Mouse (Mus musculus) heart, embryonic 16.5 days (tissue): ENCODE measurements around the gene Igfn1. TPM values are rescaled to one million over a fixed set of nuclear protein-coding genes. Genes with fewer than 3 reads are reported as not detected.

ENCODE experiments used
- ATAC-seq: fragments of 200-750 bp; cut with Nextera tagmentation; replicated peaks from 2 replicates; pipeline ENCODE4 v1.8.0; 2017; ENCODE audit warnings: moderate number of reproducible peaks; ENCODE audit not compliant: insufficient read depth, low FRiP score; ENCODE audit errors: extremely low read depth
- H3K27ac ChIP-seq: fragments of 300-500 bp; sonication (generic); 2 replicates; pipeline ENCODE4 v1.5.1; 2014; ENCODE audit warnings: mild to moderate bottlenecking, low read length, control low read depth, moderate library complexity
- H3K27me3 ChIP-seq: fragments of 300-500 bp; sonication (generic); 2 replicates; pipeline ENCODE4 v1.6.1; 2014; ENCODE audit warnings: low read length, mixed read lengths; ENCODE audit not compliant: control insufficient read depth, insufficient read depth
- H3K36me3 ChIP-seq: fragments of 300-500 bp; sonication (generic); 2 replicates; pipeline ENCODE4 v1.6.1; 2014; ENCODE audit not compliant: control insufficient read depth, insufficient read depth
- H3K4me1 ChIP-seq: fragments of 300-500 bp; sonication (generic); 2 replicates; pipeline ENCODE4 v1.6.1; 2014; ENCODE audit warnings: low read length, mixed read lengths; ENCODE audit not compliant: control insufficient read depth, insufficient read depth
- H3K4me2 ChIP-seq: fragments of 300-500 bp; sonication (generic); 2 replicates; pipeline ENCODE4 v1.6.1; 2014; ENCODE audit warnings: low read depth, mild to moderate bottlenecking, control low read depth, low read length
- H3K4me3 ChIP-seq: fragments of 300-500 bp; sonication (generic); 2 replicates; pipeline ENCODE4 v1.5.1; 2014; ENCODE audit warnings: mild to moderate bottlenecking, control low read depth, low read length
- H3K9ac ChIP-seq: fragments of 300-500 bp; sonication (generic); 2 replicates; pipeline ENCODE4 v1.6.1; 2014; ENCODE audit warnings: low read length, control low read depth
- H3K9me3 ChIP-seq: fragments of 300-500 bp; sonication (generic); replicated peaks from 2 replicates; pipeline ENCODE4 v1.6.1; 2016; ENCODE audit warnings: low read length; ENCODE audit not compliant: control insufficient read depth
- WGBS: fragments of 180-500 bp; shearing (Covaris S2); extraction: QIAGEN DNeasy Blood & Tissue Kit; methylation state at CpG from one replicate; pipeline ENCODE4 v1.1.7; 2014; 5-methylcytosine and 5-hydroxymethylcytosine counted together
- polyA plus RNA-seq: library from polyadenylated mRNA; unstranded; fragments of >200 nt; fragmentation: Nextera tagmentation; extraction: Ambion mirVana; gene quantifications from 2 replicates; pipeline ENCODE4 v1.2.1, GENCODE M21; 2015

Gene Igfn1
- polyA plus RNA-seq, 1 experiment from 2014 or later, result not detected

- Histone ChIP-seq H3K27ac (no peak overlapping the region), H3K27me3 (peaks cover 14% of the 10 kb centered on the region), H3K4me3 (no peak overlapping the region), H3K36me3 (no peaks in the 10 kb centered on the region), H3K4me1 (peaks cover 4% of the 10 kb centered on the region; the same call in 1 of the 2 replicates), H3K9ac (no peak overlapping the region), H3K9me3 (no peaks in the 10 kb centered on the region), H3K4me2 (no peak overlapping the region)
- no peak for ATAC-seq
- whole genome bisulfite sequencing, result 54% methylated on average over 11 of the region's 11 CpGs
Observed at GRCm38 (mm10) chr1:135906736-135907135, 99.4 kb downstream of the Igfn1 start.

Other genes starting within 250 kb of the Igfn1 start
- 77.1 and 80.4 TPM in 2 replicates for gene Phlda3, start 240.2 kb downstream of the Igfn1 start, polyA plus RNA-seq
- 4,265 and 4,826 TPM in 2 replicates for gene Tnni1, start 226.9 kb downstream of the Igfn1 start, polyA plus RNA-seq
- 5.9 TPM in 2 replicates for gene Lad1, start 187.7 kb downstream of the Igfn1 start, polyA plus RNA-seq
- 9,605 and 10,628 TPM in 2 replicates for gene Tnnt2, start 170.0 kb downstream of the Igfn1 start, polyA plus RNA-seq
- 0.71 and 1.1 TPM in 2 replicates for gene Pkp1, start 87.1 kb downstream of the Igfn1 start, polyA plus RNA-seq
- 85.5 and 98.7 TPM in 2 replicates for gene Tmem9, start 1.8 kb upstream of the Igfn1 start, polyA plus RNA-seq
- not detected in 2 replicates for gene Ascl5, start 44.5 kb upstream of the Igfn1 start, polyA plus RNA-seq
- gene Cacna1s, start 46.4 kb upstream of the Igfn1 start, polyA plus RNA-seq, result 0.28 and 0.31 TPM in 2 replicates
- gene Kif21b, start 125.0 kb upstream of the Igfn1 start, polyA plus RNA-seq, result 1.8 and 2.6 TPM in 2 replicates
- not detected in 2 replicates for gene Mroh3, start 206.5 kb upstream of the Igfn1 start, polyA plus RNA-seq
- gene Inava, start 227.9 kb upstream of the Igfn1 start, polyA plus RNA-seq, result 2.6 TPM in 2 replicates